Mouse (Mus musculus) small intestine, adult 2 months (tissue): ENCODE measurements around the gene Dclk2. TPM values are rescaled to one million over a fixed set of nuclear protein-coding genes. Genes with fewer than 3 reads are reported as not detected.

Experiments
- H3K27ac ChIP-seq: fragments of 200-500 bp; 2 replicates; pipeline ENCODE4 v1.5.1; 2012; ENCODE audit warnings: low read depth, low read length, control low read depth, inconsistent platforms; ENCODE audit not compliant: insufficient read depth
- H3K27me3 ChIP-seq: fragments of 200-500 bp; 2 replicates; pipeline ENCODE4 v1.6.1; 2012; ENCODE audit warnings: mild to moderate bottlenecking, moderate library complexity, low read length, inconsistent platforms; ENCODE audit not compliant: control insufficient read depth, insufficient read depth
- H3K36me3 ChIP-seq: fragments of 200-500 bp; 2 replicates; pipeline ENCODE4 v1.6.1; 2012; ENCODE audit warnings: mild to moderate bottlenecking, low read length, control low read depth, inconsistent platforms; ENCODE audit not compliant: control insufficient read depth, insufficient read depth
- H3K4me1 ChIP-seq: fragments of 200-500 bp; 2 replicates; pipeline ENCODE4 v1.6.1; 2012; ENCODE audit warnings: low read length, inconsistent platforms, mixed read lengths; ENCODE audit not compliant: control insufficient read depth, insufficient read depth, insufficient read length
- H3K4me3 ChIP-seq: fragments of 200-500 bp; 2 replicates; pipeline ENCODE4 v1.5.1; 2012; ENCODE audit warnings: low read depth, mild to moderate bottlenecking, control low read depth, inconsistent platforms, low read length, moderate library complexity
- CTCF ChIP-seq: fragments of 200-500 bp; IDR thresholded peaks from 2 replicates; pipeline ENCODE4 v1.5.1; 2012; ENCODE audit warnings: low read depth, mild to moderate bottlenecking, control low read depth, inconsistent platforms, low read length, moderate library complexity, mixed read lengths; ENCODE audit not compliant: insufficient replicate concordance, insufficient read length; ENCODE audit errors: extremely low read depth
- POLR2A ChIP-seq: fragments of 200-500 bp; IDR thresholded peaks from 2 replicates; pipeline ENCODE4 v1.6.1; 2012; ENCODE audit warnings: low read depth, mild to moderate bottlenecking, control low read depth, inconsistent platforms, low read length, moderate library complexity
- WGBS: fragments of 180-500 bp; shearing (Covaris S2); methylation state at CpG from one replicate; pipeline ENCODE4 v1.1.7; 2018; 5-methylcytosine and 5-hydroxymethylcytosine counted together
- polyA plus RNA-seq: library from polyadenylated mRNA; depleted of rRNA; stranded (reverse); fragments of >200 nt; gene quantifications from 2 replicates; pipeline ENCODE4 v1.2.3, GENCODE M21; 2012

Dclk2 gene
- polyA plus RNA-seq, 1 experiment = 2.4 TPM

GRCm38 (mm10) chr3:86885180-86885579 lies 35.5 kb downstream of the Dclk2 start:
- no peak overlapping the region for H3K4me3 ChIP-seq
- H3K36me3 ChIP-seq = no peaks in the 10 kb centered on the region
- no peaks in the 10 kb centered on the region for H3K4me1 ChIP-seq
- no peaks in the 10 kb centered on the region for H3K27me3 ChIP-seq
- TF ChIP-seq POLR2A = no peak
- no peak for TF ChIP-seq CTCF
- no peak overlapping the region for H3K27ac ChIP-seq
- 94% methylated on average over 5 of the region's 5 CpGs for WGBS

DNA sequence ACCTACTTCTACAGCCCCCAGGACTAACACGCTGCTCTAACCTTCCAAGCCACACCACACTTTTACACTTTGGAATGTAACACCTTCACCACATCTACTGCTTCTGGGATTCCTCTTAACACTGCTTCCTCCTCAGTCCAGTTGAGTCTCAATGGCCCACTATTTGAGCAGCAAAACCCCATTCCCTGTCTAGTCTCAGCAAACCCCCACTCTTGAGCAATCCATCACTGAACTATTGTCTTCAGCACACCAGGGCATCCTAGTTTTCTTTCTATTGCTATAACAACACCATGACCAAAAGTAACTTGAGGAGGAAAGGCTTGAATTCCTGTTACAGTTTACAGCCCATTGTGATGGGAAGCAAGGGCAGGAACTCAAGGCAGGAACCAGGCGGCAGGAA lies 36.2 kb downstream of the Dclk2 start:
- H3K36me3 ChIP-seq = no peaks in the 10 kb centered on the region
- H3K4me3 ChIP-seq = no peak overlapping the region
- H3K27ac ChIP-seq = no peak overlapping the region
- no peaks in the 10 kb centered on the region for H3K27me3 ChIP-seq
- H3K4me1 ChIP-seq = no peaks in the 10 kb centered on the region
- WGBS = 93% methylated on average over 2 of the region's 2 CpGs
- TF ChIP-seq POLR2A = no peak
- no peak for TF ChIP-seq CTCF

GRCm38 (mm10) chr3:86883985-86884384 lies 36.7 kb downstream of the Dclk2 start:
- H3K27me3 ChIP-seq = no peaks in the 10 kb centered on the region
- H3K27ac ChIP-seq = no peak overlapping the region
- WGBS = 85% methylated on average over 6 of the region's 6 CpGs
- H3K36me3 ChIP-seq = no peaks in the 10 kb centered on the region
- TF ChIP-seq POLR2A (no peak), CTCF (no peak)
- H3K4me1 ChIP-seq = no peaks in the 10 kb centered on the region
- H3K4me3 ChIP-seq = no peak overlapping the region

DNA sequence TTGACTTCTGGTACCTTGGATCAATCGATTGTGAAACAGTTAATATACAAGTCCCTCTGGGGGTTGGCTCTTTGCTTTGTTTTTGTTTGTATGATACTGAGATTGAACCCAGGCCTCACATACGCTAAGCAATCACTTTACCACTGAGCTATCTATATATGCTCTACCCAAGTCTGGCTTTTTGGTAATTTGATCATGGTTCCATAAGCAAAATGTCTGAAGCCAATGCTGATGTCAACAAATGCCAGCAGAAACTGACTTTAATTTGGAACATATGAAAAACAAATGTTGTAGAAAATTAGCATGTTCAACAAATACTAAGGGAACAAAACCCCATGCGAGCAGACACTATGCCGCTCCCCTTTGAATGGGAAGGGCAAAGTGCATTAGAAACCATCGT lies 44.7 kb downstream of the Dclk2 start:
- Histone ChIP-seq H3K4me3 (no peak overlapping the region), H3K4me1 (no peaks in the 10 kb centered on the region), H3K27me3 (no peaks in the 10 kb centered on the region), H3K36me3 (no peaks in the 10 kb centered on the region), H3K27ac (no peak overlapping the region)
- no peak for TF ChIP-seq POLR2A
- TF ChIP-seq CTCF = no peak
- 70% methylated on average over 5 of the region's 5 CpGs for WGBS

DNA sequence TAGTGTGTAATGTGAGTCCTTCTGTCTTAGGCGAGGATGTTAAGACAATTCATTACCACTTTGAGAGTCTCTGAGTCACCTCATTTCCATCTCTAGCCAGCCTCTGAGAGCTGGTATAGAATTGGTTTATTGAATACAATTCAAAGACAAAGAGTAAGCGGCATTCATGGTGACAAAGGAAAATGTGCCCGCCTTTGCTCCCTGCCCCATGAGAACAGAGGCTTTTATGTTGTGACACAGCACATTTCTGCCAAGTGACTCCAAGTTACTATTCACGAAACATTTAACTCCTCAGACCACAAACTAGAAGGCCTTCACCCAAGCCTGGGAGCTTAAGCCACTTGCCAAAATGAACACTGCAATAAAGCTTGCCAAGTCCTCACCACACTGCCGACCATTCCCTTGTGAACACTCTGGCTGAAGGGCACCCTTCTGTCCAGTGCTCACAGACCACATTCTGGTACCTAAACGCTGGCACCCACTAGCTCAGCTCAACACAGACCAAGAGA lies 47.5 kb downstream of the Dclk2 start:
- 78% methylated on average over 6 of the region's 6 CpGs for WGBS
- Histone ChIP-seq H3K27ac (no peak overlapping the region), H3K4me1 (no peaks in the 10 kb centered on the region), H3K36me3 (no peaks in the 10 kb centered on the region), H3K4me3 (no peak overlapping the region), H3K27me3 (no peaks in the 10 kb centered on the region)
- TF ChIP-seq CTCF = no peak
- no peak for TF ChIP-seq POLR2A

- 80% methylated on average over 6 of the region's 6 CpGs for WGBS
- H3K4me1 ChIP-seq = no peaks in the 10 kb centered on the region
Observed at GRCm38 (mm10) chr3:86870952-86871351, 49.7 kb downstream of the Dclk2 start.

DNA sequence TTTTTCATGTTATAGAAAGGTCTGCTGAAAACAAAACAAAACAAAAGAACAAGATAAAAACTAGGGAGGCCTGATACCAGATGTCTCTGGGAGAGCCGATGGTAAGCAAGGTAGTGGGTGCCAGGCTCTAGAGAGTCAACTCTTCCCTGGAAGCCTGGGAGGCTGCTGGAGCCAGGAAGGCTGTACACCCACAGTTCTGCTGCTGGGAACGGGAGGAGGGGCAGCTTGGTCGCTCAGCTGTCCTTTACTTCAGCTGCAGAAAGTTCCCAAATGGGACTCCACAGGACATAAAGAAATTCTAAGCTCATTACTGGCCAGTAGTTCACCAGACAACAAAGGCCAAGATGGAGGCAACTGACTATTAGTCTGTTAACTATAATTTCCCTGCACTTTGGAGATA lies 50.2 kb downstream of the Dclk2 start:
- Histone ChIP-seq H3K27ac (no peak overlapping the region), H3K4me1 (no peaks in the 10 kb centered on the region), H3K27me3 (no peaks in the 10 kb centered on the region), H3K36me3 (no peaks in the 10 kb centered on the region), H3K4me3 (no peak overlapping the region)
- WGBS = 69% methylated on average over 3 of the region's 3 CpGs
- TF ChIP-seq CTCF (no peak), POLR2A (no peak)

More at GRCm38 (mm10) chr3:86870952-86871351, 49.7 kb downstream of the Dclk2 start:
- Histone ChIP-seq H3K4me3 (no peak overlapping the region), H3K27me3 (no peaks in the 10 kb centered on the region), H3K27ac (no peak overlapping the region), H3K36me3 (no peaks in the 10 kb centered on the region)
- TF ChIP-seq CTCF (no peak), POLR2A (no peak)

DNA sequence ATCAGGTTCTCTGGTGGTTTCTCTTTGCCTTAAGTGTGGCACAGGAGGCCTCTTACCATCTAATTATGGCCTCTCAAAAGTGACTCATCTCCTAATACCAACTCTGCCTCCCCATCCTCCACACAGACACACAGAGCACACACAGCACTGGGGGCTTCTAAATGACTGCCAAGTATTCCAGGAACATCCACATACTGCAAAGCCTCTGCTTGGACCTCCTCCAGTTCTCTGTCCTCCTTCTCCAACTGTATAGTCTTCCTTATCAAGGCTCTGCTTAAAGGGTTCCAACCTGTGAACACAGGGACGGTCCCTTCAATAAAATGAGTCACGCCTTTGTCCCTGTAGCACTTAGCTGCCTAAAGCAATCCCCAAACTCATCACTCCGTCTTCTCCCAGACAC lies 51.9 kb downstream of the Dclk2 start:
- WGBS = 32% methylated on average over 3 of the region's 3 CpGs
- H3K4me1 ChIP-seq = no peaks in the 10 kb centered on the region
- H3K27me3 ChIP-seq = no peaks in the 10 kb centered on the region
- H3K27ac ChIP-seq = no peak overlapping the region
- TF ChIP-seq CTCF (no peak), POLR2A (no peak)
- no peaks in the 10 kb centered on the region for H3K36me3 ChIP-seq
- H3K4me3 ChIP-seq = no peak overlapping the region
